Mouse (Mus musculus): Measurements from ENCODE around the gene Gdf3. TPM values are rescaled to one million over a fixed set of nuclear protein-coding genes. Genes with fewer than 3 reads are reported as not detected.

The Gdf3 gene
- total and polyA plus RNA-seq, 3 experiments, result not detected

DNA sequence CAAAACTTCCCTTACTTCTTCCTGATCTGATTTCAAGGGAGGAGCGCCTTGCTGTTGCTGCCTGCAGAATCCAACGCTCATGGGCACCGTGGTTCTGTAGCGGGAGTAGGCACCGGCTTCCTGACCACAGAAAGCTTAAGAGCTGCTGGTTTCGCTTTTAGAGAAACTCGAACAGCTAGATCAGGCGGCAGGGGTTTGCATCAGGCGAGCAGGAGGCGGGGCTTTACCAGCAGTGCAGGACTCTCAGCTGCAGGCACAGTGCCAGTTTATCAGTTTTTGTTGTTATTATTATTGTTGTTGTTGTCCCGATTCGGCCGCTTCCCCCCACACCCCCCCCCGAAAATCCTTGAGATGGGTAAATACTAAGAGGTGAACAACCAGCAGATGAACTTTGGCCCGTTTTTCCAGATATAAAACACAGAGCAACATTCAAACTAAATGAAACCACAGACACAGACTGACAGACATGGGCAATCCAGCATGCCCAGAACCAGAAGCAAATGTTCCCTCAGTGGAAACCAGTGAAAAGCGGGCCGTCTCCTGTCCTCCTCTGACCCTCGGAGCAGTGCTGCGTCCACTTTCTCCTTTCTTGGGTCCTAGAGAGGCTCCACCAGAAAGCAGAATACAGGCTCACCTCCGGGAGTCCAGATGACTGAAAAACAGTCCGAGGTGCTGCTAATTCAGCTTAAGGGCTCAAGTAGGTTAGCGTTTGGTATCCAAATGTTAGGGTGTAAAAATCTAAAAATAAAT is 7.5 kb downstream of the Gdf3 start, which contains the start of gene Apobec1:
Apobec1 (minus strand) TSS at position 203 of the 750 bp plus-strand sequence.
- WGBS, result under 1% methylated on average over 22 of the region's 22 CpGs
- no peaks in the 10 kb centered on the region for H3K27me3 ChIP-seq (ENCODE audit: control insufficient read depth, insufficient read depth, low read length)
- H3K9ac ChIP-seq (ENCODE audit: low read depth, low read length), result peak within 1 kb of the TSS; percentile 61
- TF ChIP-seq EP300 (IDR thresholded peaks at IDR 0.05; ENCODE audit: insufficient read depth, low read depth, low read length), result peak; percentile 40; the same call in 1 of the 2 replicates
- no peak for TF ChIP-seq CTCF (IDR thresholded peaks at IDR 0.05)
- peak; percentile 84 for TF ChIP-seq POLR2A (IDR thresholded peaks at IDR 0.05; ENCODE audit: insufficient read depth, low read depth, low read length)
- H3K27ac ChIP-seq, result peak within 1 kb of the TSS; percentile 90
- peaks cover 6% of the 10 kb centered on the region for H3K36me3 ChIP-seq (ENCODE audit: control insufficient read depth, insufficient read depth, low read length)
- peak within 1 kb of the TSS; percentile 58 for H3K4me3 ChIP-seq
- H3K79me2 ChIP-seq (replicated peaks; ENCODE audit: control insufficient read depth, insufficient read depth, low read length), result no peaks in the 10 kb centered on the region
- intact Hi-C loops (cut with DNase I), result no loop called here
- H3K4me1 ChIP-seq (ENCODE audit: control insufficient read depth, insufficient read depth, low read length), result peaks cover 3% of the 10 kb centered on the region; the same call in 1 of the 2 replicates
- peak; percentile 81 to 88 for DNase-seq

DNA sequence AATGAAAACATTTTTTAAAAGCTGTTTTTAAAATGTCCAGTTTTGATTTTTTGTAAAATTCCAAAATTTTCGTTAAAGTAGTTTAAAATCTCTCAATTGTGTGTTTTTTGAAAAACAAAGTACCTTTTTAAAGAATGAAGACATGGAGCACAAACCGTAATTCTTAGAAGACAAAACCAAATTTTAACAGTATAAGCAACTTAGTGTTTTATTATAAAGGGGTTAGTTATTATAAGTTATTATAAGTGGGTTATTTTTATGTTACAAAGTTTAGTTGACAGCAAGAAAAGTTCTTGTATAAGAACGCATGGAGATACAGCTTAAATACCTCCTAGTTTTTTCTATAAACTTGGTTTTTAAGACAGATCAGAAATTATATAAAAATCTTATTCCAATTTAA is 8.3 kb downstream of the Gdf3 start:
- Histone ChIP-seq H3K9ac (ENCODE audit: low read depth, low read length) (no peak overlapping the region), H3K4me3 (peak overlapping the region; percentile 58), H3K27me3 (ENCODE audit: control insufficient read depth, insufficient read depth, low read length) (no peaks in the 10 kb centered on the region), H3K79me2 (replicated peaks; ENCODE audit: control insufficient read depth, insufficient read depth, low read length) (no peaks in the 10 kb centered on the region), H3K36me3 (ENCODE audit: control insufficient read depth, insufficient read depth, low read length) (peaks cover 6% of the 10 kb centered on the region), H3K4me1 (ENCODE audit: control insufficient read depth, insufficient read depth, low read length) (peaks cover 3% of the 10 kb centered on the region; the same call in 1 of the 2 replicates), H3K27ac (peak overlapping the region; percentile 90)
- no peak for DNase-seq
- no peak for TF ChIP-seq CTCF (IDR thresholded peaks at IDR 0.05)
- TF ChIP-seq POLR2A (IDR thresholded peaks at IDR 0.05; ENCODE audit: insufficient read depth, low read depth, low read length), result no peak
- no peak for TF ChIP-seq EP300 (IDR thresholded peaks at IDR 0.05; ENCODE audit: insufficient read depth, low read depth, low read length)
- WGBS, result 66% methylated on average over 3 of the region's 3 CpGs
- intact Hi-C loops (cut with DNase I), result no loop called here

- Histone ChIP-seq H3K27ac (no peak overlapping the region; the same call in 1 of the 2 replicates), H3K27me3 (ENCODE audit: control insufficient read depth, insufficient read depth, low read length) (no peaks in the 10 kb centered on the region), H3K4me3 (no peak overlapping the region; the same call in 1 of the 2 replicates), H3K4me1 (ENCODE audit: control insufficient read depth, insufficient read depth, low read length) (peaks cover 3% of the 10 kb centered on the region; the same call in 1 of the 2 replicates), H3K36me3 (ENCODE audit: control insufficient read depth, insufficient read depth, low read length) (peaks cover 6% of the 10 kb centered on the region), H3K9ac (ENCODE audit: low read depth, low read length) (no peak overlapping the region), H3K79me2 (replicated peaks; ENCODE audit: control insufficient read depth, insufficient read depth, low read length) (no peaks in the 10 kb centered on the region)
- no peak for DNase-seq
- WGBS, result 82% methylated on average over 4 of the region's 4 CpGs
- intact Hi-C loops (cut with DNase I), result no loop called here
- TF ChIP-seq POLR2A (IDR thresholded peaks at IDR 0.05; ENCODE audit: insufficient read depth, low read depth, low read length), result no peak
- TF ChIP-seq EP300 (IDR thresholded peaks at IDR 0.05; ENCODE audit: insufficient read depth, low read depth, low read length), result no peak
- TF ChIP-seq CTCF (IDR thresholded peaks at IDR 0.05), result no peak
These were observed 8.9 kb downstream of the Gdf3 start for GRCm38 (mm10) chr6:122601031-122601430.

DNA sequence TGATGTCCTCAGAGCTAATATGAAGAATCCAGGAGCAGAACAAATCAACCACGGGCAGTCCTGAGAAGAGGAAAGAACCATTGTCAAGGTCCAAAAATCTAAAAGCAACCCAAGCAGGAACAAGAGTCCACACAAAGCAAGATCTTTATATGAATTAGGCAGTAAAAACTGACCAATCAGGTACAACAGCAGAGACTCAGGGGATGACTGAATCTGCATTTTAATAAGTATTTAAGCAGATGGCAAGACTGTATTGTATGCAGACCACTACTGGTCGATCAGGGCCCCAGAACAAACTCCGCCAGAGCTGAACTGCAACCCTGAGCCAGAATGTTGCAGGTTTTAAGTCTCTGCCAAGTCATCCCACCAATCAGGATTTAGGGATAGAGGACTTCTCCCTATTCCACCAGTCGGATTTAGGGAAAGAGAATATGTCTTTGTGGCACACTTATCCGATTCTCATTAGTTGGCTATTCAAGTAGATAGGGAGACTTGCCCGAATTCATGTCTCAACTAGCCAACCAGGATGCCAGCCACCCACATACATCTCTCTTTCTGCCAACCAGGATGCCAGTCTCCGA is 9.7 kb downstream of the Gdf3 start:
- Histone ChIP-seq H3K9ac (ENCODE audit: low read depth, low read length) (no peak overlapping the region), H3K27ac (peak overlapping the region; percentile 9; the same call in 1 of the 2 replicates), H3K4me3 (no peak overlapping the region), H3K79me2 (replicated peaks; ENCODE audit: control insufficient read depth, insufficient read depth, low read length) (no peaks in the 10 kb centered on the region), H3K36me3 (ENCODE audit: control insufficient read depth, insufficient read depth, low read length) (peaks cover 6% of the 10 kb centered on the region), H3K27me3 (ENCODE audit: control insufficient read depth, insufficient read depth, low read length) (no peaks in the 10 kb centered on the region), H3K4me1 (ENCODE audit: control insufficient read depth, insufficient read depth, low read length) (peaks cover 3% of the 10 kb centered on the region; the same call in 1 of the 2 replicates)
- 62% methylated on average over 7 of the region's 7 CpGs for WGBS
- DNase-seq, result no peak
- TF ChIP-seq POLR2A (IDR thresholded peaks at IDR 0.05; ENCODE audit: insufficient read depth, low read depth, low read length) (no peak), CTCF (IDR thresholded peaks at IDR 0.05) (no peak)
- intact Hi-C loops (cut with DNase I), result no loop called here

DNA sequence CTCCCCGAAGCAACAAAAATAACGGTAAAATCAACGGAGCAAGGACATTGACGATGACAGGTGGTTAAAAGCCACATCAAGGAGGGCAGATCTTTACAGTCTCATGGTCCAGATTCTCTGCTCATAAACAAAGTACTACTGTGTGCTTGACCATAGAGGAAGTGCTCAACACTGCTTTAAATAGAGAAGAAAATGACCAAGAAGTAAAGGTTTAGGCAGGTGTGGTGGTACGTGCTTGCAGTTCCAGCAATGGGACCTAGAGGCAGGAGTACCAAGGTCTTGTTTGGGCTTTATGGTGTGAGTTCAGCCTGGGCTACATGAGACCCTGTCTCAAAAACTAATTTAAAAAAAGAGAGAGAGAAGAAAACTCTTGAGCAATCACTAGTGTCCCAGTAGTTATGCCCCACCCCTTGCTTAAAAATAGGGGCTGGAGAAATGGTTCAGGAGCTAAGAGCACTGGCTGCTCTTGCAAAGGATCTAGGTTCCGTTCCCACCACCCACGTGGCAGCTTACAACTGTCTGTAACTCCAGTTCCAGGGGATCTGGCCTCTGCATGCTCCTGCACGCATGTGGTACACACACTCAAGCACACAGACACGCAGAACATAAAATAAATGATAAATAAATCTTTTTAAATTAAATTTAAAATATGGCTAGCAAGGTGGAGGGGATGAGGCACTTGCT is 10.7 kb downstream of the Gdf3 start:
- intact Hi-C loops (cut with DNase I), result no loop called here
- 88% methylated on average over 9 of the region's 9 CpGs for WGBS
- H3K27ac ChIP-seq, result peak overlapping the region; percentile 38; the same call in 1 of the 2 replicates
- no peaks in the 10 kb centered on the region for H3K79me2 ChIP-seq (replicated peaks; ENCODE audit: control insufficient read depth, insufficient read depth, low read length)
- H3K4me3 ChIP-seq, result no peak overlapping the region
- no peak overlapping the region; the same call in 1 of the 2 replicates for H3K9ac ChIP-seq (ENCODE audit: low read depth, low read length)
- peaks cover 3% of the 10 kb centered on the region; the same call in 1 of the 2 replicates for H3K4me1 ChIP-seq (ENCODE audit: control insufficient read depth, insufficient read depth, low read length)
- DNase-seq, result peak in 1 of 2 experiments; percentile 23
- peaks cover 6% of the 10 kb centered on the region for H3K36me3 ChIP-seq (ENCODE audit: control insufficient read depth, insufficient read depth, low read length)
- no peak for TF ChIP-seq EP300 (IDR thresholded peaks at IDR 0.05; ENCODE audit: insufficient read depth, low read depth, low read length)
- H3K27me3 ChIP-seq (ENCODE audit: control insufficient read depth, insufficient read depth, low read length), result no peaks in the 10 kb centered on the region
